Mouse (Mus musculus) megakaryocyte, embryonic 14.5 days (primary cell): Measurements from ENCODE around the gene Faap24. TPM values are rescaled to one million over a fixed set of nuclear protein-coding genes. Genes with fewer than 3 reads are reported as not detected.

Experiments
- H3K27me3 ChIP-seq: replicated peaks from 2 replicates; pipeline ENCODE3; 2012; ENCODE audit warnings: inconsistent platforms
- H3K36me3 ChIP-seq: replicated peaks from 2 replicates; pipeline ENCODE3; 2012; ENCODE audit warnings: low read length, inconsistent platforms, mixed read lengths
- H3K4me1 ChIP-seq: 2 replicates; pipeline ENCODE4 v1.6.1; 2012; ENCODE audit warnings: inconsistent platforms
- H3K4me3 ChIP-seq: replicated peaks from 2 replicates; pipeline ENCODE3; 2012; ENCODE audit warnings: moderate library complexity, mild to moderate bottlenecking, inconsistent platforms
- H3K9me3 ChIP-seq: 2 replicates; pipeline ENCODE4 v1.6.1; 2012; ENCODE audit warnings: inconsistent platforms
- FLI1 ChIP-seq: IDR thresholded peaks from 2 replicates; pipeline ENCODE4 v1.6.1; 2012; ENCODE audit warnings: low read length, inconsistent platforms, mixed read lengths
- GATA1 ChIP-seq: IDR thresholded peaks from 3 replicates; pipeline ENCODE4 v1.6.1; 2012; ENCODE audit warnings: mixed read lengths, low read length, inconsistent platforms, borderline replicate concordance
- polyA plus RNA-seq: library from polyadenylated mRNA; stranded (reverse); fragments of >175 nt; gene quantifications from 2 replicates; pipeline ENCODE4 v1.2.3, GENCODE M21; 2012; ENCODE audit warnings: low replicate concordance; ENCODE audit not compliant: insufficient read depth

Gene Faap24
- polyA plus RNA-seq, 1 experiment = 11.0 TPM

- H3K4me3 ChIP-seq = no peak overlapping the region
- H3K9me3 ChIP-seq = peaks cover 6% of the 10 kb centered on the region; the same call in 1 of the 2 replicates
Measured at GRCm38 (mm10) chr7:35372483-35373017, 24.1 kb downstream of the Faap24 start.

DNA sequence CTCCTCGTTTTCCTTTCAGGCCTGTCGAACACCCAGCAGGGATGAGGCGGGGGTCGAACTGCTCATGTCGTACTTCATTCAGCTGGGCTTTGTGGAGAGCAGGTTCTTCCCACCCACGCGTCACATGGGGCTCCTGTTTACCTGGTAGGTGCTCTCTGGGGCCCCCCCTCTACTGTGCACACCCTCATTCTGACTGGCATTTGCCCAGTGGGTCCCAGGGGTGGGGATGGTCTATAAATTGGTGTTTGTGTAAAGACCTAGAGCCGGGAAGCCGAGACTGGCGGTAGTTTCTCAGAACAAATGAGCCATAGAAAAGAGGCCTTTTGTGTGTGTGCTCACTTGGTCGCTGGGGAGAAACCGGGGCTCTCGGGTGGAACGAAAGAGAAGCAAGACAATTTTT is 25.5 kb downstream of the Faap24 start:
- TF ChIP-seq GATA1 (no peak), FLI1 (no peak)
- no peaks in the 10 kb centered on the region for H3K4me1 ChIP-seq
- H3K27me3 ChIP-seq = peaks cover 10% of the 10 kb centered on the region
- peaks cover 12% of the 10 kb centered on the region; the same call in 1 of the 2 replicates for H3K9me3 ChIP-seq
- H3K36me3 ChIP-seq = no peaks in the 10 kb centered on the region
- no peak overlapping the region for H3K4me3 ChIP-seq

More at GRCm38 (mm10) chr7:35372483-35373017, 24.1 kb downstream of the Faap24 start:
- peaks cover 10% of the 10 kb centered on the region for H3K27me3 ChIP-seq
- no peaks in the 10 kb centered on the region for H3K36me3 ChIP-seq
- H3K4me1 ChIP-seq = no peaks in the 10 kb centered on the region
- no peak for TF ChIP-seq GATA1
- TF ChIP-seq FLI1 = no peak

DNA sequence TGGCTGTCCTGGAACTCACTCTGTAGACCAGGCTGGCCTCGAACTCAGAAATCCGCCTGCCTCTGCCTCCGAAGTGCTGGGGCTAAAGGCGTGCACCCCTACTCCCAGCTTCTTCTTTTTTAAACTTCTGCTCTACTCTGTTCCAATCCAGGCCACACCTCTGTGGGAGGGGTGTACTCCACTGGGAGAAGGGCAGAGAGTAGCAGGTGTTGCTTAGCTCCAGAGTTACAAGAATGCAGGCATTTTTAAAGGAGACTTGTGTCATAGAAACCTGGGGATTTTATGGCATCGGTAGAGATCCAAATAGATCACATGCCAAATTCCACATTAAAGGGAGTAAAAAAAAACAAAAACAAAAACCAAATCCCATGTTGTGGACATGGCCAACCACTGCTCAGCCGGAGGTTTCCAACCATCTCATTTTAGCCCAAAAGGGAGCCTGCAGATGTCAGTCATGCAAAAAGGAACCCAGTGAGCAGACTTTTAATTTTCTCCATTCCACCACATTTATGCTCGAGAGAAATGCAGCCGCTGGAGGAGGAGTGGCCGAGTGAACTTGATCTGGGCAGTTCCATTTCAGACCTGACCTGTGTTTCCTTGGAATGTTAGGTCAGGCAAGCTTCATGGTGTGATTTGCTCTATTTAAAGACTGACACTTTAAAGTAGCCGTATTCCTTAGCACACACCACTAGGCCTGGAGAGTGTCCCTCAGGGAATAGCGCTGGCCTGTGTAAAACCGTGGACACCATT is 31.3 kb downstream of the Faap24 start:
- TF ChIP-seq FLI1 (no peak), GATA1 (no peak)
- Histone ChIP-seq H3K4me1 (no peaks in the 10 kb centered on the region), H3K9me3 (peaks cover 12% of the 10 kb centered on the region; the same call in 1 of the 2 replicates), H3K36me3 (no peaks in the 10 kb centered on the region), H3K27me3 (peaks cover 2% of the 10 kb centered on the region), H3K4me3 (no peak overlapping the region)

- Histone ChIP-seq H3K4me3 (no peak overlapping the region), H3K27me3 (peaks cover 10% of the 10 kb centered on the region), H3K4me1 (no peaks in the 10 kb centered on the region), H3K9me3 (peaks cover 5% of the 10 kb centered on the region; the same call in 1 of the 2 replicates), H3K36me3 (no peaks in the 10 kb centered on the region)
- TF ChIP-seq FLI1 = no peak
- no peak for TF ChIP-seq GATA1
Measured at GRCm38 (mm10) chr7:35362868-35363267, 33.8 kb downstream of the Faap24 start.

- Histone ChIP-seq H3K4me3 (no peak overlapping the region), H3K9me3 (peaks cover 5% of the 10 kb centered on the region; the same call in 1 of the 2 replicates), H3K4me1 (no peaks in the 10 kb centered on the region), H3K27me3 (peaks cover 12% of the 10 kb centered on the region), H3K36me3 (no peaks in the 10 kb centered on the region)
- no peak for TF ChIP-seq FLI1
- no peak for TF ChIP-seq GATA1
Measured at GRCm38 (mm10) chr7:35362253-35362652, 34.4 kb downstream of the Faap24 start.

DNA sequence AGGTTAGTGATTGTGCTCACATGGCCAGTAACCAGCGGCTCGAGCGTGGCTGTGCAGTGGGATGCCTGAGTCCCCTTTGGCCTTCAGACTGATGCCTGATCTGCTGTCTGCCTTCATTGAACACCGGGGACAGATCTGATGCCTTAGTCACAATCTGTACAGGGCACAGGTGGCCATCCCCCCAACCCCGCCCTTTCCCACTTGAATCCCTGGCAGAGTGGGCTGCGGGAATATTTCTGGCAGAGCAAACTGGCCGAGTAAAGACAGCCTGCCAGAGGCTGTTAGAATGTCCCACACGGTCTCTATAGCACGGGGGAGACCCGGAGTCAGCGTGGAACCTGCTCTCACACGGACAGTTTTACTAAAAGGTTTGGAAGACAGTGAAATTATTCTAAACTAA is 39.0 kb downstream of the Faap24 start:
- H3K36me3 ChIP-seq = no peaks in the 10 kb centered on the region
- H3K4me1 ChIP-seq = no peaks in the 10 kb centered on the region
- H3K9me3 ChIP-seq = peaks cover under 1% of the 10 kb centered on the region; the same call in 1 of the 2 replicates
- no peak for TF ChIP-seq FLI1
- TF ChIP-seq GATA1 = no peak
- no peak overlapping the region for H3K4me3 ChIP-seq
- peaks cover 24% of the 10 kb centered on the region for H3K27me3 ChIP-seq

DNA sequence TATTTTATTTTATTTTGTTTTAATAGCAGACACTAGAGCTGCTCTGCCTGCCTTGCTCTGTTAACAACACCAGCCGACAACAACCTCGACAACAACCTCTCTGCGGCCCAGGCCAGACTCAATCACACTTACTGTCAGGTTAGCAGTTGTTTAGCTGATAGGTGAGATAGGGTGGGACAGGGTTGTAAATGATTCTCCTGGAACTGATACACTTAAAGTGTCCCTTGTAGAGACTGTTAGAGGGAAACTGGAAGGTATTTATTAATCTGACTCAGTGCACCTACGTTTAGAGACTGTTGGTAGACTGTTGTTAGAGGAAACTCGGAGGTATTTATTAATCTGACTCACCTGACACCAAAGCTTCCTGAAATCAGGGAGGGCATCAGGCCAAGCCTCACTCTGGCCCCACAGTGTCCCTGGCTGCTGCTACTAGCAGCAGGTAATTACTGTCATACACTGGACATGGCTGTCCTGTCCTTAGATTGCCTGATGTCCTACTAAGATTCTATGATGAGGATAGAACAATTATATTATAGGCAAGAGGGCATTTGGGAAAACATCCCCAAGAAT is 41.2 kb downstream of the Faap24 start:
- H3K36me3 ChIP-seq = no peaks in the 10 kb centered on the region
- no peak for TF ChIP-seq FLI1
- TF ChIP-seq GATA1 = no peak

DNA sequence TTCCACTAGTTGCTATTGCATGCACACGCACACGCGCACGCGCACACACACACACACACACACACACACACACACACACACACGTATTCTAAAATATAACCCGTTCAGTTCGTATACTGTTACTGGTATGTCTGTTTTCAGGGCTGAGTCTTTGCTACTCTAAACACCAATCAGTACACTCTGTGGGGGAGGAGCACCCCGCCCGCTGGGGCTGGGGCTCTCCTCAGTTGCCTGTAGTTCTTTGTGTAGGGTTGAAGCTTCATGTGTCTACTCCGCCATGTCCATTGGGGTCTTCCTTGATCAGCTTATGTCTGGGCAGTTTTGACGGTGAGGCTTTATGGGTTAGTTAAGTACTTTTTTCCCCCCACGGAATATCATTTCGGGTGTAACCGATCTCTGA is 43.3 kb downstream of the Faap24 start:
- TF ChIP-seq GATA1 (no peak), FLI1 (no peak)

More for the DNA sequence above, 41.2 kb downstream of the Faap24 start:
- Histone ChIP-seq H3K9me3 (peaks cover 5% of the 10 kb centered on the region), H3K27me3 (peaks cover 29% of the 10 kb centered on the region), H3K4me3 (no peak overlapping the region), H3K4me1 (no peaks in the 10 kb centered on the region)

DNA sequence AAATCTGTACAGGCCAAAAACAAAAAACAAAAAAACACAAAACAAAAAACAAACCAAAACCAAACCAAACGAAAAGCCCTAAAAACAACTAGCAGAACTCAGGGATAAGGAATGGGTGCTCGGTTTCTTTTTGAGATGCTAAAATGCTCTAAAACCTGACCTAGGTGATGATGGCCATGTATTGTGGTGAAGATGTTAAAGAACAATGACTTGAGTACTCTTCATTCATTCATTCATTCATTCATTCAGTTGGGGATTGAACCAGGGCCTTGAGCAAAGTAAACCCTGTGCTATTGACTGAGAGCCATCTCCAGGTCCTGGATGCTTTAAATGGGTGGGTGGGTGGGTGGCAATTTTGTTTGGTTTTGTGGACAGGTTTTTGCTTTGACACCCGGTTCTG is 45.5 kb downstream of the Faap24 start:
- TF ChIP-seq FLI1 (no peak), GATA1 (no peak)
- Histone ChIP-seq H3K4me1 (peaks cover 4% of the 10 kb centered on the region; the same call in 1 of the 2 replicates), H3K36me3 (no peaks in the 10 kb centered on the region), H3K9me3 (peaks cover 12% of the 10 kb centered on the region), H3K27me3 (peaks cover 23% of the 10 kb centered on the region), H3K4me3 (no peak overlapping the region)

More for the DNA sequence above, 43.3 kb downstream of the Faap24 start:
- peaks cover 4% of the 10 kb centered on the region; the same call in 1 of the 2 replicates for H3K4me1 ChIP-seq
- peaks cover 5% of the 10 kb centered on the region for H3K9me3 ChIP-seq
- H3K36me3 ChIP-seq = no peaks in the 10 kb centered on the region
- no peak overlapping the region for H3K4me3 ChIP-seq
- peaks cover 25% of the 10 kb centered on the region for H3K27me3 ChIP-seq
